Mouse (Mus musculus) CD8-positive naive resting alpha-beta T cell, adult 2 months (primary cell): ENCODE measurements around the gene Ankrd33b.

Experiments
- DNase-seq, 2 experiments: peaks; one replicate each; pipeline ENCODE4 v3.0.0; 2022; ENCODE audit warnings: low read depth in 2 of 2, low spot score in 2 of 2

The Ankrd33b gene

DNA sequence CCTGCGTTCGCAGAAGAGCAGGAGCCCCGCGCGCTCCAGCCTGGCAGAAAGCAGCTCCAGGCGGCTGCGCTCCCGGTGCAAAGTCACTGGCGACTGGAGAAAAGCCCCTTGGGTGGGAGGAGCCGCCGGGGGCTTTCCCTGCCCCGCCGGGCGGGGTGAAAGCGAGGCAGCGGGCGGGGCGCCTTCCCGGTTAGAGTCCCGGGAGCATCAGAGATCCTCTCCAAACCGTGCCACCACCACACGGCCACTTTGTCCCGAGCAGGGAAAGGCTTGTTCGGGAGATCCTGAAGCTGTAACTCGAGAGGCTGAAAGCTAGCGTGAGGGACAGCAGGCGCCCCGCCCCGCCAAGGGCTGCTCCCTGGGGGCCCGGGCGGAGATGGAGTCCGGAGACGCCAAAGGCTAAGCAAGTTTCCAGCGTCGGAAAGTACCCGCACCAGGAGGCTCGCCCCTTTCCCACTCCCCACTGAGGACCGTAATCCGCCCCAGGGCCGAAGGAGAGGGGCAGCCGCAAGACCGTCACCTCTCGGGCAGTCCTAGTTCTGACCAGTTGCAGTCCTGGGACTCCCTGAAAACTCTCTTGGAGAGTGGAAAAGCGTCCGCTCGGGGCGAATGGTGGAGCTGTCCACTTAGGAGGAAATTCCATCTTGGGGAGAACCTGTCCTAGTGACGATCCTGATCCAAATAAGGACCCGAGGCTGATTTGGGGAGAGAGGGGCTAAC lies at the start of gene Ankrd33b:
Gene Ankrd33b (minus strand): TSS at position 246 of the 720 bp plus-strand sequence.
- no peak for DNase-seq

DNA sequence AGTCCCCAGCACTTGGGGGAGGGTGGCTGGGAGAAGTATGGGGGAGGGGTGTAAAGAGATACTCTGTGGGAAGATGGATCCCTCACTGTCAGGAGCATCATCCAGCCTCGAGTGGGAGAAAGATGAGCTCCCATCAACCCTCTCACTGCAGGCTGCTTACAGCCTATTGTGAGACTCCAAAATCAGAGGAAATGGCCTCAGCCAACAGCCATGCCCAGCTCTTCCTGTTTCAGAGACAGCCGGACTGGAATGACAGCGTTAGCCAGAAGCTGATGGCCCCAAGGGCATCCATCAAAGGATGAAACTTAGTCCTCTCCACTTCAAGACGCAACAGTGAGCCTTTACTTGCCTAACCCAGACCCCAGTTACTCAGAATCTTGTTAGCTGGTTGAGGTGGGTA lies 47.7 kb upstream of the Ankrd33b start:
- no peak for DNase-seq

DNA sequence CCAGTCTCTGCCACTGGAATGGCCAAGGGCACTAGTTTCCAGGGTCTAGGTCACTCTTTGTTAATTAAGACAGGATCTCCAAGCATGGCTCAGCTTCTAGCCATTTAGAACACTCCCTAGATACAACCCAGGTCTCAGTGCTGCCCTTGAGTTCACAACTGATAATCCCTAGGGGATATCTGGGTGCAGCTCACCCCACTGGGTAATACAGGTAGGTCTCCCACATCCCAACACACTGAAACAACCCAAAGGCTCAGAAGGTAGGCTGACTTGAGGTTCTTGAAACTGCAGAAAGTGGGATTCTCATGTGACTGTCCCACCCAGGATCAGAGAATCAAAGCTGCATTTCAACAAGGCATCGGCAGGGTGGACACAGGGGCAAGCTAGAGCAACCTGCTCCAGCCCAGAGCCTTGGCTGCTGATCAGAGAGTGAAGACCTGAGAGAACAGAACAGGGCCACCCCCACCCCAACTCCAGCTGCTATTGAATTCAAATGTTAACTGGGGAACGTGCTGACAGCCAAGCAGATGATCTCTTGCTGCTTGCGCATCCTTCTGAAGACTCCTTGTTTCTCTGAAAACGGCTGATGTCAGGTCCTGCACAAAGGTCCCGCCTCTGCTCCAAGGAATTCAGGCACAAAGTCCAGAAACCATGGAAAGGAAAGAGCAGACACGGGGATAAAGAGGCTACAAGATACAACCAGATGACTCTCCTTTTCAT lies 46.8 kb upstream of the Ankrd33b start:
- no peak for DNase-seq

DNA sequence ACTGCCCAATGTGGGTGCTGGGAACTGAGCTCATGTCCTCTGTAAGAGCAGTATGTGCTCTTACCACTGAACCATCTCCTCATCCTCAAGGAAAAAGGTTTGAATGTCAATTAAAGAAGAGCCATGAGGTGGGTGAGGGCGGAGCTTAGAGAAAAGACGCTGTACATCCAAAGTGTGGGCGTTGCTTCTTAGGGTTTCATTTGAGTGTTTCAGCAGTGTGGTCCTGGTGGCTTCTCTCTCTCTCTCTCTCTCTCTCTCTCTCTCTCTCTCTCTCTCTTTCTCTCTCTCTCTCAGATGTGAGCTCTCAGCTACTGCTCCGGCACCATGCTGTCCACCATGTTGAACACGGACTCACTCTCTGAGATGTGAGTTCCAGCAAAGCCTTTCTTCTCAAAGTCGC lies 46.1 kb upstream of the Ankrd33b start:
- DNase-seq, result no peak

DNA sequence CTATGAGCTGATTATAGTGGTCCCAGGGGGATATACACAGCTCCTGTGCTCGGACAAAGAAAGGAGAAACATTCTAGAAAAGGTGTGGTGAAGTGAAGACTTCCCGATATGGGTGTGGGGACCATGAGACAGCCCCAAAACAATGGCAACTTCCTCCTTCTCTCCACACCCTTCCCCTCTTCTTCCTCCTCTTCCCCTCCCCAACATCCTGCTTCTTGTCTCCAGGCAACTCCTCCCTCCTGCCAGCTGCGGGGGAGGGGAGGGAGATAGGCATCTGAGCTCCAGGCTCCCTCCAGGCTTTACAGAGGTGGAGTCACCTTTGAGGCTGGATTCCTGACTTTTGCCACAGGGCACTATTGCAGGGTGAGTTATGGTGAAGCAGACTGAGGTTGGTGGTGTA lies 45.4 kb upstream of the Ankrd33b start:
- no peak for DNase-seq

DNA sequence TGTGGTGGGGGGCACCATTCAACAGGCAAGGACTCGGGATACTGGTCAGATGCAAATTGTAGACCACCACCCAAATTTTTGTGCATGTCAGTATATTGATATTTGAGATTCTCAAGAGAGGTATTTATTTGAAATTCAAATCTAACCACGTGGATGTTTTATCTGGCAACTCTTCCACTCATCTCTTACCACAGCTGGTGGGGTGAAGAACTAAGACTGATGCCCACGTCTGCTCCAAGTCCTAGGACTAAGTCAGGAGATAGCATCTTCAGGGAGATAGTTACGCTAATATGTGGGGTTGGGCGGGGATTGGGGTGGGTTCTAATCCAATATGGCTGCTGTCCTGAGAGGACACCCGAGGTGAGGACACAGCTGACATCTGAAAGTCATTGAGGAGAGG lies 44.9 kb upstream of the Ankrd33b start:
- no peak for DNase-seq

DNA sequence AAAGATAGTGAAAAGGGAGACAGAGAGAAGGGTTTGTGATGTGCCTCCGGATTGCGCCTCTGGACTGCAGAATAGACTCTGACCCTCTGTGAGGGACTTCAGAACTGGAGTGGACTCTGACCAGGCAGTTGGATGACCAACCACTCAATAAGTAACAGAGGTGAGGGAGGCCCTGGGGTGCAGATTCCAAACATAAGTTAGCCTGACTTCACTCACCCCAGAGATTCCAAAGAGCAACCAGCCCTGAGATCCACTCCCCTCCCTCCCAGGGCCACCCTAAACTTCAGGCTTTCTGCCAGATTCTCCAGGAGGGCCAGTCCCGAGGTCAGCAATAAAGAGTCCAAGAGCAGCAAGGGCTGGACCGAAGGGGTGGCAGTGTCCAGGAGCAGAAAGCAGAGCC lies 40.0 kb upstream of the Ankrd33b start:
- no peak for DNase-seq

DNA sequence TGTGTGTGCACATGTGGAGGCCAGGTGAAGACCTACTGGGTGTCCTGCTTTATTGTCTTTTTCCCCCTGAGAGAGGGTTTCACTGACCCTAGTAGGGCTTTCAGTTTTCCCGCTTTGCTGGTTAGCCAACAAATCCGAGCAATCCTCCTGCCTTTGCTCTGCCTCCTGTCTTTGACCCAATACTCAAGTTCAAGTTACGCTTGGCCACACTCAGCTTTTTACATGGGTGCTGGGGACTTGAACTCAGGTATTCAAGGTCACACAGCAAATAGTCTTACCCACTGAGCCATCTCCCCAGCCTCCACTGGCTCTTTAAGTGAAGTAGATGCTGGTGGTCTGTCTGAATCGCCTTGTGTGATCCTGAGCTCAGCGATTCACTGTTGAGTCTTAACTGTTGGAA lies 39.4 kb upstream of the Ankrd33b start:
- DNase-seq, result no peak

DNA sequence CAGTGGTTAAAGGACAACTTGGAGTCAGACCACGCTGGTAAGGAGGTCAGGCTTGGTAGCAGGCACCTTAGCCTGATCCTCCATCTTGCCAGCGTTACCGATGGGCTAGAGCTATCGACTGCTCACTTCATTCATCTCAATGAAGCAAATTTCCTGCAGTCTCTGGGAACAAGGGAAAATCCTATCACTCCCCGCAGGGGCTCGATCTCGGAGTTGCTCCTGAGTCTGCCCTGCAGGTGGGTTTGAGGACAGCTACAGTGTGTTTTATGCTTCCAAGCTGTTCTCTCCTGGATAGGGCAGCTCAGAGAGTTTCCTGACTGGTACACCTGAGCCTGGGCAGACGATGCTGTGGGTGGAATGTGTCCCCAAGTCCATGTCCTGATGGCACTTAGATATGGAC lies 36.8 kb upstream of the Ankrd33b start:
- no peak for DNase-seq

DNA sequence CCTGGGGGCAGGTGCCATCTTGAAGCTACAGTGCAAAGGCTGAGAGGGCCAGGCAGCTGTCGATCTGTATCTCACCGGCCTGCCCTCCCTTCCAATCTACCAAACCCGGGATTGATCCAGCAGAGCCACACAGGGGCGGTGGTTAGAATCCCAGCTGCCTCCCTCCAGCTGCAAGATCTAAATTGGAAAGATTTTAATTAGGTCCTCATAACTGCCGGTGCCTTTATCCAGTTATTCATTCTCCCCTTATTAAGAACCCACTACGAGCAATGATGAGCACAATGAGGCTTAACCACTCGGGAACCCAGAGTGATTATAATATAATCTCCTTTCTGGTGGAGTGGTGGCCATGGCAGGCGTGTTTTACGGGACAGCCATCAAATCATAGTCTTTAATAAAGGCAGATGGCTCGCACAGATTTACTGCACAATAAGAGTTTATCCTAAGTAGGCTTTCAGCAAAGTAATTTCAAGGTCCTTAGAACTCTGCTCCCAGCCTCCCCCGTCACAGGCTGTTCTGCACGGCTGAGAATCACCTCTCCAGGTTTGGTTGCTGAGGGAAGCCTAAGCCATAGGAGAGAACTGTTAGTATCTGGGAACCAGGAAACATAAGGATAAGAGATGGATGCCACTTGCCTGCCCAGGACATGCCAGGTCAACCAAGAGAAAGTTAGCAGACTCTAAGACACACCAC lies 34.8 kb upstream of the Ankrd33b start:
- no peak for DNase-seq

DNA sequence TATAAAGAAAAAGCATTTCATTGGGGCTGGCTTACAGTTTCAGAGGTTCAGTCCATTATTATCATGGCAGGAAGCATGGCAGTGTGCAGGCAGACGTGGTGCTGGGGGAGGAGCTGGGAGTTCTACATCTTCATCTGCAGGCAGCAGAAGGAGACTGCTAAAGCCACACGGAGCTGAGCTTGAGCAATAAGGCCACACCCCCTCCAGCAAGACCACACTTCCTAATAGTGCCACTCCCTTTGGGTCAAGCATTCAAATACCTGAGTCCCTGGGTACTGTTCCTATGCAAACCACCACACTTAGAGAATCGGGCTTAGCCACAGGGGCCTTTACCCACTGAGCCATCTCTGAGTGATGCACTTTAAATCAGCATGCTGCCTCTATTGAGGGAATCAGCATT lies 33.4 kb upstream of the Ankrd33b start:
- no peak for DNase-seq

DNA sequence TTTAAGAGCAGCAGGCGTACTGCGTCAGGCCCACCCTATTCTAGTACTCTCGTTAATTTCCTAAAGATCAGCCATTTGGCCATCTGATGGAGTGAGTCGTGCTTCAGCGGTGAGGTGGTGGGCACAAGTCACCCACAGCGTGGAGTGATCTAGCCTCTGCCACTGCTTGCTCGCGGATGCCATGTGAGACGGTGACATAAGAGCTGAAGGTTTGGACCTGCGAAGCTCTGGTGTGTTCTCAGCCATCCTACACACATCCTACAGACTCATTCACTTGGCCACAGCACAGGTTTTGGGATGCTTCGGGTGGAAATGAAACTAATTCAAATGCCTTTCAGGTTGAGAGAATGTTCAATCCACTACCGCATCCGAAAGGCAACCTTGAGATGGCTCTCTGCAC lies 31.2 kb upstream of the Ankrd33b start:
- DNase-seq, result no peak

DNA sequence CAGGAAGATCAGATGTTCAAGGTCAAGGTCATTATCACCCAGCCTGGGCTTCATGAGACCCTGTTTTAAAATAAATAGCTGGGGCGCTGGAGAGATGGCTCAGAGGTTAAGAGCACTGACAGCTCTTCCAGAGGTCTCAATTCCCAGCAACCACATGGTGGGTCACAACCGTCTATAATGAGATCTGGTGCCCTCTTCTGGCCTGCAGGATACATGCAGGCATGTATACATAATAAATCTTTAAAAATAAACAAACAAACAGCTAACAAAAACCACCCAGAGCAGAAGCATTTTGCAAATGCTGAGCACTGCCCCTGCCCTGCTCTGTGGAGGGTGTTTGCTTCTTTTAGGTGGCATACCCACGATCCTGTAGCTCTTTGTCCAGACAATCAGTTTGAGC lies 29.9 kb upstream of the Ankrd33b start:
- DNase-seq, result no peak

DNA sequence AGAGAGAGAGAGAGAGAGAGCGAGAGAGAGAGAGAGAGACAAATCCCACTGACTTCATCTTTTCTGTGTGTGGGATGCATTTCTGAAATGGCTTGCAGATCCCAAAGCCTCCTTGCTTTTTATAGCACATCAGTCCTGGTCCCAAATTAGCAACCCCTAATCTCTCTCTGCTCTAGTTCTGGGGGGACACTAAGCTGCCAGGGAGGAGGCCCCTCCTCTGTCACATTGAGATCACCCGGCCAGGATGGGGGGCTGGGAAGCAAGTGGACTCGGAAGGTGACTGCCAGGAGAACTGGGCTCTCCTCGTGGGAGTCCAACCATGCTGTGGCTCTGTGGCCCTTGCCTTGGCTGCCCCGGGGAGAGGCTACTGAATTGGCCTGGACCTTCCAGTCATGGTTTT lies 29.2 kb upstream of the Ankrd33b start:
- no peak for DNase-seq

DNA sequence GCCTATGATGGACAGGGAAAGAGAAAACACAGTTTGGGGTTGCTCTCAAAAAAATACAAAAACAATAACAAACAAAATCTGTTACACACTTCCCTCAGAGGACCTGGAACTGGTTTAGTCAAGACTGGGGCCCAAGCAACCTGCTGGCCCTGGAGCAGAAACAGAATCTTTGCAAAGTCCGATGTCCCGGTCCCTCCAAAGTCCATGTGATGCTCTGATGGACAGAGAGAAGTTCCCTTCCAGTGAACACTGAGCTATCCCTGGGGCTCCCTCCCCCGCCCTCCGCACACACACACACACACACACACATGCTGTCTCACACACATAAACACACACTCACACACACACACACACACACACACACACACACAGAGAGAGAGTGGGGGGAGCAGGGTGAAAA lies 28.5 kb upstream of the Ankrd33b start:
- DNase-seq, result no peak

DNA sequence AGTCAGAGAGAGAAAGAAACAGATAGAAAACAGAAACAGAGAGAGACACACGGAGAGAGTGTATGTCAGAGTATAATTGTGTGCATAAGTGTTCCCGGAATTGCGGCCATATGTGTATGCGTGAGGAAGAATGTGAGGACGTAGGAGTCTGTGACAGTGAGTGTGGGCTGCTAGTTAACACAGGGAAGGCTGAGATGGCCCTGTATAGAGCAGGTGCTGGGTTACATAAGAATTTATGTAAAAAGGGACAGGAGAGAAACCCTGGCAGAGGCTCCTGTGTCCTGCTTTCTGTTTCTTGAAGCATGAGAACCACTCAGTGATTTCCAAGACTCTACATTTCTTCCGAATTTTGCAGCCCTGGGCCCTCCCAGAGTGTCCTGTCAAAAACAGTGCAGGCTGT lies 25.9 kb upstream of the Ankrd33b start:
- DNase-seq, result no peak

DNA sequence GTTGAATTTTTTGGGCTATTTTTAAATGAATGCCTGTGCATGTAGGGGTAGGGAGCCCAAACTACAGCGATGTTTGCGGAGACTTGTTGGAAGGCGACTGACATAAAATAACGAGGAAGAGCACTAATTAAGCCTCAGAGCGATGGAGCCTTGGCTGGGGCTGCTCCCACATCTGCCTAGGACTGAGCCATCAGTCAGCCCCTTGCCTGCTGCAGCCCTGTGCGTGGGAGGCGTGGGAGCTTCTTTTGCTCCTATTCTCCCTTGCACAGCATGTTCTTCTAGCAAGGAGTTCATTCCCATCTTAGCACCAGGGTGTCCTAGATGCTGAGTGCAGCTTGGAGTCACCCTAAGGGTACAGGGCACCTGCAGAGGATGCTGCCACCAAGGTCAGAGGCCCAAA lies 25.2 kb upstream of the Ankrd33b start:
- DNase-seq, result no peak

DNA sequence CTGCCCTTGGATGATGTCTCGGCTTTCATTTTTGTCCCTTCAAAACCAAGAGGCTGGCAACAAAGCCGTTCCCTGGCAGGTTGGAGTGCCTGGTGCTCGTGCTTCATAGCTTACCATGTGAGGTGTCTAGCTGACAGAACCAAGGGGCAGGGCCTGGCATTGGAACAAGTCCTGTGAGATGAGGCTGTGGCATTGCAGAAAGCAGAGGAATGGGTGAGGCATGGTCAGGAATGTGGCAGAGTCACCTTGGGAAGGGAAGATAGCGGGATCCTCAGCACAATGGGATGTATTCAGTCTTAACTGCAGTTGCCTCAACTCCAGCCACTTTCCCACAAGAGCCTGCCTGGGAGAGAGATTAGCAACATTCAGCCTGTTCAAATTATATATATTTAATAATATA lies 24.6 kb upstream of the Ankrd33b start:
- no peak for DNase-seq

DNA sequence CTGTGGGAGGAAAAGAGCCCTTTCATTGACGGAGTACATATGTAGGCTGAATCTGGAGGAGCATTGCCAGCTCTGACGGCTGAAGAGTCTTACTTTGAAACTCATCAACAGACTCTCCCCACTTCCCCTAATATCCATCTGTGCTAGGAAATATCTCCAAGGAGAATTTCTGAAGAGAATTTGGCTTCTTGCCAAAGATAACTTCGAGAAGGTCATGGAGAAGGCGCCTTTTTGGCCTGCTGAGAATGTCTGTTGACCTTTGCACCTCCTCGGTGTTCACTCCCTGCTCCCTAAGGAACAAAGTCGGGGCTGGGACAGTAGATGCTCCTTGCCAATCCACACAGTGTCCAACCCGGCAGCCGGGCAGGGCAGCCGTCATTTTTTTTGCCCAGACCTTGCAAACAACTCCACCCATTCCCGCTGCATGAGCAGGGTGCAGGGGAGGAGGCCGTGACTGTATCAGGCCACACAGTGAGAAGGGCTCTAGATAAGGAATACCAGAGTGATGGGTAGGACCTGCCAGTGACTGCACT lies 14.5 kb upstream of the Ankrd33b start:
- DNase-seq, result no peak

DNA sequence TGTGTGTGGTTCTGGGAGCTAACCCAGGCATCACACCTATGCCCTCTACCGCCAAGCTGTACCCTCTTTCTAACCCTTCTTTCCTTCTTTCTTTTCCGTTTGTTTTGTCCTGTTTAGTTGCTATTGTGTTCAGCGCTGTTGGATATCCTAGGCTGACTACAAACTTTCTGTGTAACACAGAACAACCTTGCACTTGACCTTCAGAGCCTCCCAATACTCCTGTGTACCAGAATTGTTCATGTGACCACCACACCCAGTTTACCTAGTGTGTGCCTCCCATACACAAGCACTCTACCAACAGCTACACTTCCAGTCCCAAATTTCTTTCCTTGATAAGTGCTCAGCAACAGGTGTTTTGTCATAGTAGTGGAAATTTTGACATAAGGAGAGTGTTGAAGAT lies 11.9 kb upstream of the Ankrd33b start:
- DNase-seq, result no peak

DNA sequence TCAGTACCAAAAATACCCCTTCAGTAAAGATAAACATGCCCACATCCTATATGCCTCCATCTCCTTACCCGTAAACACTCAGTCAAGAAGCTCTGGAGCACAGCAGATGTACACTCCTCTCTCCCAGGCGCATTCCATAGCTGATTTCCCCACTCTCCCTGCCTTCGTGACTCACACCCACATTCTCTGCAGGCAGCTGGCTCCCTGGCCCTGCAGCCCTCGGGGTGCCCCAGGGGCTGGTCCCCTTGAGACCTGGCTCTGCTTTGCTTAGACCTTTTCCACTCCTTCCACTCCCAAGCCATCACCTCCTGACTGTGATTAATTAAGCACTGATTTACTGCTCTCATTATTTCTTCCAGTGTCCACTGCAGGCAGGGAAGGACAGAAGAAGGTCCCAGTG lies 7.7 kb upstream of the Ankrd33b start:
- no peak for DNase-seq

DNA sequence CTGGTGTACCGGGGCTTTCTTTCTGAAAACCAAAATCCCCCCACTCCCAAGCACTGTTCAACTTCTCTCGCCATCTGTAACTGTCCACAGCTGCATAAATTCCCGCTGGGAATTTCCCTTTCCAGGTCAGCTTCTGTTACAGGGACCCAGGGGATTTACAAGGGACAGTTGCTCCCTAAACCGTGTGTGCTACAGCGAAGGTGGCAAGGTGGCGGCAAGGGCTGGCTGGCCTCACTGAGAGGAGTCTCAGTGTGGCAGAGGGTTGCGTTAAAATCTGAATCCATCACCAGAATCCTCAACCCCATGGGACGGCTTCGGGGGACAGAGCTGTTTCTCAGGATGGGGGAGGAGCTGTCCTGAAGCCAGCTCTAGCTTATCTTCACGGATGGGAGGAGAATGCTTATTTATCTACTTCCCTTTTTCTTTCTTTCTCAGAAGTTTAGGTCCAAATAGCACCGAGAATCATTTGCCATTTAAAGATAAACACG lies 1.6 kb upstream of the Ankrd33b start:
- DNase-seq, result no peak
